Mouse (Mus musculus): ENCODE data around the gene Tspyl3.

- no peak for TF ChIP-seq POLR2AphosphoS5 (IDR thresholded peaks at IDR 0.05; ENCODE audit: insufficient replicate concordance, low read depth, low read length)
- TF ChIP-seq CTCF (IDR thresholded peaks at IDR 0.05; ENCODE audit: low read depth, low read length), result no peak
- TF ChIP-seq TAL1 (conservative IDR thresholded peaks at IDR 0.05; ENCODE audit: low read depth, low read length), result no peak
- no peak for TF ChIP-seq GATA1 (IDR thresholded peaks at IDR 0.05; ENCODE audit: borderline replicate concordance, low read length)
- TF ChIP-seq GATA2 (IDR thresholded peaks at IDR 0.05; ENCODE audit: borderline replicate concordance, low read depth, low read length), result no peak
These were observed 12.0 kb upstream of the Tspyl3 start for GRCm38 (mm10) chr2:153237193-153237592.
